Mouse (Mus musculus): ENCODE data around the gene Foxd2. TPM values are rescaled to one million over a fixed set of nuclear protein-coding genes. Genes with fewer than 3 reads are reported as not detected.

Foxd2 gene
- polyA plus RNA-seq (2014; fragmentation: Illumina TruSeq; extraction: RNeasy Lipid Tissue Mini Kit (QIAGEN cat#74804); ENCODE audit: insufficient read depth, low read depth, low replicate concordance): 0.29 TPM

DNA sequence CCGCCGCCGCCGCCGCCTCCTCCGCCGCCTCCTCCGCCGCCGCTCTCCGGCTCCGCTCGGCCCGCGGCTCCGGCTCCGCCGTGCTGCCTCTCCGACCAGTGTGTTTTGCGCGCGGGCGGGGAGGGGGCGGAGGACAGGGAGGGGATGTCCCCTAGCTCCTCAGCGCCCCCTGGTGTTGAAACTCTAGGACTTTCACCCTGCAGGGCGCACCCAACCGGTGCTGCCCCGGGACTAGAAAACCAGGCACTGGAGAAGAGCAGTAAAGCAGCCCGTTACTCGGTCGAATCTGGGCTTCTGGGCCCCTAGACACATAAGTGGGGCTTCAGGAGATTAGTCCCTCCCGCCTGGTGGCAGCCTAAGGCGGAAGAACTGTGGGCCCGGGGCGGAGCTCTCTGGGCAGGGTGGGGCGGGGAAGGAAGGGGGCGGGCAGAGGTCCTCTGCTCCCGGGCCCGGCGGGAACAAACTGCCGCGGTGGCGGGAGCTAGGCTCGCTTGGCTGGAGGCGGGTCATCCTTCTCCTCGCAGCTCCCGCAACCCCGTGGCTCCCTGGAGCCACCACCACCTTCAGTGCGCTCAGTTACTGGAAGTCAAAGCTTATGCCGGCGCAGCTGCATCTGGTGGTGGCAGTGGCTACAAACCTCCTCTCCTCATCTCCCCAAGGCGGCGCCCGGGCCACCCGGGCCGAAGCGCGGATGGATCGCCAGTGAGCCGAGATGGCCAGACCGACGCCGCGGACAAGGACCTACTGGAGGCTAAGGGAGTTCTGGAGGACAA is at the start of gene Foxd2:
Gene Foxd2 (minus strand): TSS at position 45 of the 773 bp plus-strand sequence.

GRCm38 (mm10) chr4:114925917-114926312 is 17.2 kb upstream of the Foxd2 start, which contains the start of gene Foxe3:
Gene Foxe3 (minus strand): TSS chr4:114926013.

Other genes starting within 250 kb of the Foxd2 start
- gene Gm12830, start 87.2 kb downstream of the Foxd2 start, polyA plus RNA-seq (2014; fragmentation: Illumina TruSeq; extraction: RNeasy Lipid Tissue Mini Kit (QIAGEN cat#74804); ENCODE audit: insufficient read depth, low read depth, low replicate concordance): not detected
- not detected for gene Foxe3, start 17.1 kb upstream of the Foxd2 start, polyA plus RNA-seq (2014; fragmentation: Illumina TruSeq; extraction: RNeasy Lipid Tissue Mini Kit (QIAGEN cat#74804); ENCODE audit: insufficient read depth, low read depth, low replicate concordance)
- gene Cmpk1, start 78.4 kb upstream of the Foxd2 start, polyA plus RNA-seq (2014; fragmentation: Illumina TruSeq; extraction: RNeasy Lipid Tissue Mini Kit (QIAGEN cat#74804); ENCODE audit: insufficient read depth, low read depth, low replicate concordance): 53.0 TPM
- gene Stil, start 91.3 kb upstream of the Foxd2 start, polyA plus RNA-seq (2014; fragmentation: Illumina TruSeq; extraction: RNeasy Lipid Tissue Mini Kit (QIAGEN cat#74804); ENCODE audit: insufficient read depth, low read depth, low replicate concordance): 0.06 TPM
- 5.4 TPM for gene Tal1, start 147.6 kb upstream of the Foxd2 start, polyA plus RNA-seq (2014; fragmentation: Illumina TruSeq; extraction: RNeasy Lipid Tissue Mini Kit (QIAGEN cat#74804); ENCODE audit: insufficient read depth, low read depth, low replicate concordance)
- gene Pdzk1ip1, start 179.8 kb upstream of the Foxd2 start, polyA plus RNA-seq (2014; fragmentation: Illumina TruSeq; extraction: RNeasy Lipid Tissue Mini Kit (QIAGEN cat#74804); ENCODE audit: insufficient read depth, low read depth, low replicate concordance): 75.9 TPM
- not detected for gene Cyp4x1, start 225.4 kb upstream of the Foxd2 start, polyA plus RNA-seq (2014; fragmentation: Illumina TruSeq; extraction: RNeasy Lipid Tissue Mini Kit (QIAGEN cat#74804); ENCODE audit: insufficient read depth, low read depth, low replicate concordance)

Data from lung, adult 10 weeks (tissue).